Mouse (Mus musculus): ENCODE measurements around the gene Atp2b1. TPM values are rescaled to one million over a fixed set of nuclear protein-coding genes. Genes with fewer than 3 reads are reported as not detected.

Atp2b1 gene
- total and polyA plus RNA-seq, 2 experiments from 2014 or later: 203 to 319 TPM

GRCm38 (mm10) chr10:98962092-98962491 lies 47.9 kb downstream of the Atp2b1 start:
- no peaks in the 10 kb centered on the region for H3K27me3 ChIP-seq (ENCODE audit: insufficient read depth, low read length)
- DNase-seq: no peak
- H3K4me1 ChIP-seq (ENCODE audit: insufficient read depth): no peaks in the 10 kb centered on the region
- no peak for ATAC-seq
- H3K9ac ChIP-seq: no peak overlapping the region
- no peak overlapping the region for H3K27ac ChIP-seq (ENCODE audit: low read depth, low read length)
- 58% methylated on average over 8 of the region's 8 CpGs for WGBS
- TF ChIP-seq CTCF (IDR thresholded peaks at IDR 0.05; ENCODE audit: low read depth): no peak
- no peaks in the 10 kb centered on the region for H3K36me3 ChIP-seq (ENCODE audit: insufficient read depth)
- no peaks in the 10 kb centered on the region for H3K9me3 ChIP-seq (ENCODE audit: low read length)
- no peak overlapping the region for H3K4me3 ChIP-seq (ENCODE audit: low read depth, low read length)
- no peak overlapping the region for H3K4me2 ChIP-seq (ENCODE audit: low read depth)

GRCm38 (mm10) chr10:98966407-98967215 lies 52.4 kb downstream of the Atp2b1 start:
- H3K4me1 ChIP-seq (ENCODE audit: insufficient read depth): no peaks in the 10 kb centered on the region
- TF ChIP-seq CTCF (IDR thresholded peaks at IDR 0.05; ENCODE audit: low read depth): no peak
- no peaks in the 10 kb centered on the region for H3K9me3 ChIP-seq (ENCODE audit: low read length)
- 92% methylated on average over 13 of the region's 13 CpGs for WGBS
- no peak overlapping the region for H3K4me2 ChIP-seq (ENCODE audit: low read depth)
- 0 out of 2 replicates have a peak, but pooled peaks cover 7% of the 10 kb centered on the region for H3K36me3 ChIP-seq (ENCODE audit: insufficient read depth)
- H3K4me3 ChIP-seq (ENCODE audit: low read depth, low read length): no peak overlapping the region
- H3K9ac ChIP-seq: no peak overlapping the region
- no peaks in the 10 kb centered on the region for H3K27me3 ChIP-seq (ENCODE audit: insufficient read depth, low read length)
- DNase-seq (no peak), ATAC-seq (no peak)
- H3K27ac ChIP-seq (ENCODE audit: low read depth, low read length): no peak overlapping the region

GRCm38 (mm10) chr10:98967240-98967891 lies 53.2 kb downstream of the Atp2b1 start:
- TF ChIP-seq CTCF (IDR thresholded peaks at IDR 0.05; ENCODE audit: low read depth): no peak
- 0 out of 2 replicates have a peak, but pooled peaks cover 13% of the 10 kb centered on the region for H3K36me3 ChIP-seq (ENCODE audit: insufficient read depth)
- no peak overlapping the region for H3K9ac ChIP-seq
- no peaks in the 10 kb centered on the region for H3K27me3 ChIP-seq (ENCODE audit: insufficient read depth, low read length)
- H3K4me2 ChIP-seq (ENCODE audit: low read depth): no peak overlapping the region
- WGBS: 96% methylated on average over 15 of the region's 15 CpGs
- H3K4me1 ChIP-seq (ENCODE audit: insufficient read depth): no peaks in the 10 kb centered on the region
- no peak overlapping the region for H3K4me3 ChIP-seq (ENCODE audit: low read depth, low read length)
- no peaks in the 10 kb centered on the region for H3K9me3 ChIP-seq (ENCODE audit: low read length)
- ATAC-seq: no peak
- DNase-seq: no peak
- H3K27ac ChIP-seq (ENCODE audit: low read depth, low read length): no peak overlapping the region

- Histone ChIP-seq H3K4me3 (ENCODE audit: low read depth, low read length) (no peak overlapping the region), H3K9me3 (ENCODE audit: low read length) (no peaks in the 10 kb centered on the region), H3K36me3 (ENCODE audit: insufficient read depth) (0 out of 2 replicates have a peak, but pooled peaks cover 13% of the 10 kb centered on the region), H3K9ac (no peak overlapping the region), H3K4me1 (ENCODE audit: insufficient read depth) (no peaks in the 10 kb centered on the region), H3K4me2 (ENCODE audit: low read depth) (no peak overlapping the region), H3K27me3 (ENCODE audit: insufficient read depth, low read length) (no peaks in the 10 kb centered on the region), H3K27ac (ENCODE audit: low read depth, low read length) (no peak overlapping the region)
- DNase-seq (no peak), ATAC-seq (no peak)
- no peak for TF ChIP-seq CTCF (IDR thresholded peaks at IDR 0.05; ENCODE audit: low read depth)
- 96% methylated on average over 3 of the region's 3 CpGs for WGBS
Measured at GRCm38 (mm10) chr10:98970917-98971316, 56.7 kb downstream of the Atp2b1 start.

- Histone ChIP-seq H3K27me3 (ENCODE audit: insufficient read depth, low read length) (no peaks in the 10 kb centered on the region), H3K4me3 (ENCODE audit: low read depth, low read length) (no peak overlapping the region), H3K9me3 (ENCODE audit: low read length) (no peaks in the 10 kb centered on the region), H3K9ac (no peak overlapping the region), H3K27ac (ENCODE audit: low read depth, low read length) (no peak overlapping the region), H3K4me1 (ENCODE audit: insufficient read depth) (no peaks in the 10 kb centered on the region), H3K4me2 (ENCODE audit: low read depth) (no peak overlapping the region), H3K36me3 (ENCODE audit: insufficient read depth) (0 out of 2 replicates have a peak, but pooled peaks cover 13% of the 10 kb centered on the region)
- DNase-seq (no peak), ATAC-seq (no peak)
- WGBS: 89% methylated on average over 2 of the region's 2 CpGs
- TF ChIP-seq CTCF (IDR thresholded peaks at IDR 0.05; ENCODE audit: low read depth): no peak
Measured at GRCm38 (mm10) chr10:98972359-98972758, 58.2 kb downstream of the Atp2b1 start.

- no peak for TF ChIP-seq CTCF (IDR thresholded peaks at IDR 0.05; ENCODE audit: low read depth)
- no peak overlapping the region for H3K4me3 ChIP-seq (ENCODE audit: low read depth, low read length)
- no peaks in the 10 kb centered on the region for H3K9me3 ChIP-seq (ENCODE audit: low read length)
- 75% methylated on average over 18 of the region's 18 CpGs for WGBS
- no peak overlapping the region for H3K4me2 ChIP-seq (ENCODE audit: low read depth)
- ATAC-seq: no peak
- no peaks in the 10 kb centered on the region for H3K4me1 ChIP-seq (ENCODE audit: insufficient read depth)
- no peak for DNase-seq
- H3K27me3 ChIP-seq (ENCODE audit: insufficient read depth, low read length): no peaks in the 10 kb centered on the region
- no peak overlapping the region for H3K27ac ChIP-seq (ENCODE audit: low read depth, low read length)
- H3K36me3 ChIP-seq (ENCODE audit: insufficient read depth): 0 out of 2 replicates have a peak, but pooled peaks cover 13% of the 10 kb centered on the region
- no peak overlapping the region for H3K9ac ChIP-seq
Measured at GRCm38 (mm10) chr10:98972912-98973605, 58.9 kb downstream of the Atp2b1 start.

Measured in forebrain, postnatal 0 days (tissue).